Mouse (Mus musculus) embryonic facial prominence, embryonic 11.5 days (tissue): ENCODE results near the gene Abca7. TPM values are rescaled to one million over a fixed set of nuclear protein-coding genes. Genes with fewer than 3 reads are reported as not detected.

Experiments used
- ATAC-seq: fragments of 200-750 bp; cut with Nextera tagmentation; replicated peaks from 2 replicates; pipeline ENCODE4 v1.8.0; 2017; ENCODE audit warnings: low read depth; ENCODE audit not compliant: insufficient number of reproducible peaks, low FRiP score, low TSS enrichment
- DNase-seq: peaks from one replicate; pipeline ENCODE4 v3.0.0-alpha.2; 2015; ENCODE audit warnings: low spot score
- H3K27ac ChIP-seq: fragments of 300-500 bp; sonication (generic); replicated peaks from 2 replicates; pipeline ENCODE4 v1.5.1; 2014; ENCODE audit warnings: mild to moderate bottlenecking, low read depth, low read length, control low read depth
- H3K27me3 ChIP-seq: fragments of 300-500 bp; sonication (generic); 2 replicates; pipeline ENCODE4 v1.6.1; 2014; ENCODE audit warnings: mild to moderate bottlenecking, low read length, moderate library complexity, mixed read lengths; ENCODE audit not compliant: control insufficient read depth, insufficient read depth
- H3K36me3 ChIP-seq: fragments of 300-500 bp; sonication (generic); replicated peaks from 2 replicates; pipeline ENCODE4 v1.6.1; 2014; ENCODE audit warnings: low read depth, mild to moderate bottlenecking, low read length, moderate library complexity, mixed read lengths; ENCODE audit not compliant: control insufficient read depth, insufficient read depth
- H3K4me1 ChIP-seq: fragments of 300-500 bp; sonication (generic); 2 replicates; pipeline ENCODE4 v1.6.1; 2014; ENCODE audit warnings: low read length, mixed read lengths; ENCODE audit not compliant: control insufficient read depth, insufficient read depth
- H3K4me2 ChIP-seq: fragments of 300-500 bp; sonication (generic); 2 replicates; pipeline ENCODE4 v1.6.1; 2014; ENCODE audit warnings: low read depth, mild to moderate bottlenecking, control low read depth, low read length, moderate library complexity
- H3K4me3 ChIP-seq: fragments of 300-500 bp; sonication (generic); 2 replicates; pipeline ENCODE4 v1.5.1; 2014; ENCODE audit warnings: low read depth, low read length, control low read depth
- H3K9ac ChIP-seq: fragments of 300-500 bp; sonication (generic); replicated peaks from 2 replicates; pipeline ENCODE4 v1.6.1; 2014; ENCODE audit warnings: mild to moderate bottlenecking, control low read depth, low read length
- H3K9me3 ChIP-seq: fragments of 300-500 bp; sonication (generic); replicated peaks from 2 replicates; pipeline ENCODE4 v1.6.1; 2016; ENCODE audit warnings: mild to moderate bottlenecking, low read length, inconsistent platforms, mixed read lengths; ENCODE audit not compliant: control insufficient read depth
- WGBS: fragments of 180-500 bp; shearing (Covaris S2); extraction: QIAGEN DNeasy Blood & Tissue Kit; methylation state at CpG from one replicate; pipeline ENCODE4 v1.1.7; 2014; 5-methylcytosine and 5-hydroxymethylcytosine counted together
- polyA plus RNA-seq: library from polyadenylated mRNA; unstranded; fragments of >200 nt; fragmentation: Nextera tagmentation; extraction: Ambion mirVana; gene quantifications from 2 replicates; pipeline ENCODE4 v1.2.1, GENCODE M21; 2014

Gene Abca7
- polyA plus RNA-seq, 1 experiment from 2014 or later: 0.98 TPM

DNA sequence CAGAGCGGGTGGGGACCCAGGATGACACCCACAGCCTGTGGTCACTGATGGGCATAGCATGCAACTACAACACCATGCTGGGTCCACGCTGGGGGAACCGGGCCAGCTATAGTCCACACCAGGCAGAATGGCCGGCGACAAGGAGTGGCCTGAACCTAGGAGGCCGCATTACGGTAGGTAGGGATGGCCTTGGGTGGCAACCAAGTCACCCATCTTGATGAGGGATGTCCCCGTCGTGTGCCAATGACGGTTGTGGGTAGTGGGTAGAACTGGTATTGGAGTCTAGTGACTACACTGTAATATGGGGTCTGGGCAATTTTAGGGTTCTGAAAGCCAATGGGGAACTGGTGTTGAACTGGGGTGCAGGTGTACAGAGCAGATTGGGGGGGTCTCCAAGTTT lies 20.6 kb downstream of the Abca7 start:
- Histone ChIP-seq H3K36me3 (no peaks in the 10 kb centered on the region; the same call in 1 of the 2 replicates), H3K9me3 (no peaks in the 10 kb centered on the region), H3K4me2 (no peak overlapping the region), H3K27me3 (peaks cover 33% of the 10 kb centered on the region), H3K4me1 (peaks cover 4% of the 10 kb centered on the region), H3K4me3 (no peak overlapping the region), H3K9ac (no peak overlapping the region), H3K27ac (no peak overlapping the region)
- ATAC-seq (no peak), DNase-seq (no peak)
- WGBS: 91% methylated on average over 10 of the region's 10 CpGs

DNA sequence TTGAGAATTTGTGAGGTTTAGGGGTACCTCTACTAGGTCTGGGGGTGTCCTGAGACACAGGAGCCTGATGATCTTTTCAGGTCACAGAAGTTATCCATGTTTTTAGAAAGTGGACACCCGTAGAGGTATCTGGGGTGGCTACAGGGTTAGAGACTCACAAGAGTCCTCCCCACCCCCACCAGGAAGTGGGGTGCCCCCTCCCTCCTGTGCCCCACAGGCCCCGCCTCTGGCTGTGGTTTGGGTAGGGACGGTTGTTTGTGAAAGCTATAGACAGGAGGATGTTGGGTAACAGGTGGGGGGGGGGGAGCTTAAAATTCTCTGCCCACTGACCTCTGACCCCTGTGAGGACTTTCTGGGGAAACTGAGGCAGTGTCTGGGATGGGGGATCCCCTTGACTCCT lies 21.1 kb downstream of the Abca7 start:
- no peaks in the 10 kb centered on the region; the same call in 1 of the 2 replicates for H3K36me3 ChIP-seq
- 63% methylated on average over 3 of the region's 3 CpGs for WGBS
- ATAC-seq (no peak), DNase-seq (no peak)
- H3K4me3 ChIP-seq: no peak overlapping the region
- H3K27ac ChIP-seq: no peak overlapping the region
- peaks cover 30% of the 10 kb centered on the region for H3K27me3 ChIP-seq
- H3K9ac ChIP-seq: no peak overlapping the region
- no peak overlapping the region for H3K4me2 ChIP-seq
- peaks cover 4% of the 10 kb centered on the region for H3K4me1 ChIP-seq
- H3K9me3 ChIP-seq: no peaks in the 10 kb centered on the region

DNA sequence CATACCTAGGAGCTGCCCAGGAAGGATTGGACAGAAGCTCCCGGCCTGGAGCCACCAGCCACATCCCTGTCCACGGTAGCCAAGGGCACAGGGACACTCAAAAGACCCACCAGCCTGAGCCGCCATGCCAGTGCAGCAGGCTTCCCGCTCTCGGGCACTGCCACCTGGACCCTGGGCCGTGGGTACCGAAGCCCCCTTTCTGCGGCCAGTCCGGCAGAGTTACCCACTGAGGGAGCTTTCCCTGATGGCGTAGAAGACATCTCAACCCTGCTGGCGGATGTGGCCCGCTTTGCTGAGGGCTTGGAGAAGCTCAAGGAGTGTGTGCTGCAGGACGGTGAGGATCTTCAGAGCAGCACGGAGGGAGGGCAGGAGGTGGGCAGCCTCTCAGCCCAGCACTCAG lies 21.5 kb downstream of the Abca7 start:
- Histone ChIP-seq H3K27ac (no peak overlapping the region), H3K27me3 (peaks cover 27% of the 10 kb centered on the region), H3K9ac (no peak overlapping the region), H3K4me3 (no peak overlapping the region), H3K4me2 (no peak overlapping the region), H3K4me1 (peaks cover 4% of the 10 kb centered on the region), H3K9me3 (no peaks in the 10 kb centered on the region), H3K36me3 (no peaks in the 10 kb centered on the region)
- no peak for ATAC-seq
- DNase-seq: no peak
- WGBS: 78% methylated on average over 14 of the region's 14 CpGs

DNA sequence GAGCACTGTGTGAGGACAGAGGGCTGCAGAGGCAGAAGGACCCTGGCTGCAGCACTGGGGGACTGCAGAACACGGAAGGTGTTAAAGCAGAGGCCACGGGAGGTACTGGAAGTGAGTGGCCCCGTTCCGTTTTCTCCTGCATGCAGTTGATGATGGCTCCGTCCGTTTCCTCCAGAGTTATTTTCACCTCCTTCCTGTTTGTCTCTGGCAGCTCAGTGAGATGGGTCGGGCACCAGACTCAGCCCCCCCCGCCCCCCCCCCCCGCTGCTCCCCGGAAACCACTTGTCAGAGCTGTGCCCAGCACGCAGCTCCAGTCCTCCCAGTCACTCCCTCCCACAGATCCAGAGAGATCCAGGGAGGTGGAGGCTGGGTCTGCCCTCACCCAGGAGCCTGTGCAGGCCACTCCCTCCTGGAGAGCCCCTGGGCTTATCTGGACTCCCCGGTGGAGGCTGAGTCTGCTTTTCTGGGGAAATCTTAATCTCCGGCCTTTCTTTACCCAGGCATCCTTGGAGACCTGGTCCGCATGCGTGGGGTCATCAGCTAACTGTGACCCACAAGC lies 22.5 kb downstream of the Abca7 start:
- Histone ChIP-seq H3K4me1 (peaks cover 4% of the 10 kb centered on the region), H3K4me3 (no peak overlapping the region; the same call in 1 of the 2 replicates), H3K4me2 (peak overlapping the region; percentile 5), H3K27me3 (peaks cover 17% of the 10 kb centered on the region), H3K9me3 (no peaks in the 10 kb centered on the region), H3K9ac (peak overlapping the region; percentile 47), H3K27ac (no peak overlapping the region), H3K36me3 (no peaks in the 10 kb centered on the region)
- ATAC-seq: no peak
- DNase-seq: peak; percentile 36
- WGBS: 6% methylated on average over 14 of the region's 15 CpGs

DNA sequence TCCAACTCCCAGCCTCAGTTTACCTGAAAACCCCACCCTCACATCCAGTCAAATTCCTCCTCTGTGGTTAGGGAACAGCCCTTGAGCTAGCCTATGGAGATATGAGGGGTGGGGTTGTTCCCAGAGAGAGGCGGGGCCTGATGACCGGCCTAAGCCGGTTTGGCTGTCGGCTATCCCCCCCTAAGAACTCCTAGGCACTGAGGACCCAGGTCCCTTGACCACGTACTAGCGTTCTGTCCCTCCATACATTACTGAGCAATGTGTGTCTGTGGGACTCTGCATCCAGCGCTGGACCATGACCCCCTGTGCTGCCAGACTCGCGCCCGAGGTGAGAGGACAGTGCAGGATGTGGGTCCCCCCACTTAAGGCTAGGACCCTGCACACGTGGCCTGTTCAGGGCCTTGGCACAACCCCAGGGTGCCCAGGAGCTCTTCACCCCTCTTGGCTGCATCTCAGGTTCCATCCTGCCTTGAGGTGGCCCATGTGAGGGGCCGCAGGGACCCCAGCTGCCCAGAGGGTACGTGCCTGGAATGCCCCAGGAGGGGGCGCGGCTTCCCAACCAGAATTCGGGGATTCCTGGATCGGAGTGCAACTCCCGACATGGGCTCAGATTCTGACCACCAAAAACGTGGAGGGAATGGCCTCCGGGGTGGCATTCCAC lies 23.3 kb downstream of the Abca7 start:
- Histone ChIP-seq H3K4me1 (peaks cover 4% of the 10 kb centered on the region), H3K4me3 (peak overlapping the region; percentile 9), H3K27me3 (peaks cover 9% of the 10 kb centered on the region), H3K9ac (peak overlapping the region; percentile 47), H3K27ac (no peak overlapping the region), H3K36me3 (no peaks in the 10 kb centered on the region), H3K4me2 (peak overlapping the region; percentile 32), H3K9me3 (no peaks in the 10 kb centered on the region)
- peak; percentile 66 for DNase-seq
- WGBS: 4% methylated on average over 20 of the region's 20 CpGs
- peak; percentile 51; the same call in 1 of the 2 replicates for ATAC-seq

DNA sequence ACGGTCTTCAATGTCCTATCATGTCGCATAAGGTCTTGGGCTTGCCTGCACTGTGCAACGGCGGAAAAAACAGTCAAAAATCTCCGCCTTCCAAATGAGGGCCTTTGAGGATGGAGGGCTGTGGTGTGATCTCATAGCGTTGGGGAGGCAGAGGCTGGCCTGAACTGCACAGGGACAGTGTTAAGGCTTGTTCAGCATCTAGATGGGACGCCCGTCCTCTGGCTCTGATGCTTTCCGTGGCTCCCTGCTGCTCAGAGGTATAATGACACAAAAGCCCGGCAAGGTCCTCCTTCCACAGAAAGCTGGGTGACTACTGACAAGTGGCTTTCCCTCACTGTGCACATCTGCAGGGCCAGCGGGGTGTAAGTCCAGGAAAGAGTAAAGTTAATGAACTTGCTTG lies 23.9 kb downstream of the Abca7 start:
- peak overlapping the region; percentile 32 for H3K4me2 ChIP-seq
- peaks cover 4% of the 10 kb centered on the region for H3K4me1 ChIP-seq
- DNase-seq (no peak), ATAC-seq (no peak)
- WGBS: 17% methylated on average over 11 of the region's 11 CpGs
- H3K9me3 ChIP-seq: no peaks in the 10 kb centered on the region
- H3K27ac ChIP-seq: no peak overlapping the region
- H3K9ac ChIP-seq: peak overlapping the region; percentile 47
- no peaks in the 10 kb centered on the region for H3K36me3 ChIP-seq
- H3K27me3 ChIP-seq: peaks cover 4% of the 10 kb centered on the region
- H3K4me3 ChIP-seq: peak overlapping the region; percentile 9; the same call in 1 of the 2 replicates

DNA sequence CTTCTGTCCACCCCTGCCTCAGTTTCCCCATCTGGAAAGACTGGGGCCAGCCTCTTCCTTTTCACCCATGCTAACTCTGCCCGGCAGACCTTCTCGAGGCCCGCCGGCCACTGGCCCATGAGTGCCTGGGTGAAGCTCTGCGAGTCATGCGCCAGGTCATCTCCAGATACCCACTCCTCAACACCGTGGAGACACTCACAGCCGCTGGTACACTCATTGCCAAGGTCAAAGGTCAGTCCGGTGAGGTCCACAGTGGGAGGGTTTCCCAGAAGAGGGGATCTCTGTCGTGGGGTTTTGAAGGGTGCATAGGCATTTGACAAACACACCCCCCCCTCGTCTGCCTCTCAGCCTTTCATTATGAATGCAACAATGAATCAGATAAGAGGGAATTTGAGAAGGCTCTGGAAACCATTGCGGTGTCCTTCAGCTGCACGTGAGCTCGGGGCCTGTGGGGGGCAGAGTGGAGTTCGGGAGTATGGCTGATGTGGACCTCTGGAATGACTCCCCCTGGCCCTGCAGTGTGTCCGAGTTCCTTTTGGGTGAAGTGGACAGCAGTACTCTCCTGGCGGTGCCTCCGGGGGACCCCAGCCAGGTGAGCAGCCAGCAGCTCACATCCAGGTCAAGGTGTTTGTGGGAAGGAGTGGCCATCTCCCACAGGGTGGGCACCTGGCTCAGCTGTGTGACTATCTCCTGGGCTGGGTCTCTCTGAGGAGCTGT lies 24.5 kb downstream of the Abca7 start:
- peaks cover 4% of the 10 kb centered on the region for H3K4me1 ChIP-seq
- H3K4me3 ChIP-seq: no peak overlapping the region
- H3K9ac ChIP-seq: no peak overlapping the region
- DNase-seq (no peak), ATAC-seq (no peak)
- H3K9me3 ChIP-seq: no peaks in the 10 kb centered on the region
- H3K4me2 ChIP-seq: no peak overlapping the region; the same call in 1 of the 2 replicates
- WGBS: 79% methylated on average over 18 of the region's 18 CpGs
- H3K27ac ChIP-seq: no peak overlapping the region
- no peaks in the 10 kb centered on the region for H3K36me3 ChIP-seq
- no peaks in the 10 kb centered on the region for H3K27me3 ChIP-seq

DNA sequence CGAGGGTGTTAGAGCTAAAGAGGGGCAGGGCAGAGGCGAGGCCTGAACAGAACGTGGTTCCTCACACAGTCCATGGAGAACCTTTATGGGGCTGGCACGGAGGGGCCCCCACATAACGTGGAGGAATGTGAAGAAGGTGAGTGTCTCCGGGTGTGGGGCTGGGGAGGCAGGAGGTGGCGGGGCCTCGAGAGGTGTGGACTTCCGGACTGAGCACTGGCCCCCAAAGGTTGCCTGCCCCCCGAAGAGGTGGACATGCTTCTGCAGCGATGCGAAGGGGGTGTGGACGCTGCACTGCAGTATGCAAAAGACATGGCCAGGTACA lies 25.0 kb downstream of the Abca7 start:
- Histone ChIP-seq H3K9ac (no peak overlapping the region), H3K4me1 (peaks cover 4% of the 10 kb centered on the region), H3K27me3 (no peaks in the 10 kb centered on the region), H3K9me3 (no peaks in the 10 kb centered on the region), H3K4me3 (no peak overlapping the region), H3K27ac (no peak overlapping the region), H3K4me2 (no peak overlapping the region), H3K36me3 (no peaks in the 10 kb centered on the region)
- DNase-seq (no peak), ATAC-seq (no peak)
- 90% methylated on average over 13 of the region's 13 CpGs for WGBS
